Mouse (Mus musculus) hindbrain, embryonic 12.5 days (tissue): ENCODE measurements around the gene Slc35e2. TPM values are rescaled to one million over a fixed set of nuclear protein-coding genes. Genes with fewer than 3 reads are reported as not detected.
"Not testable (repeated sequence)": the region's sequence is repeated elsewhere in the genome, so short reads cannot be mapped to it uniquely, and the experiment has no call there.

Source experiments
- ATAC-seq: fragments of 200-750 bp; cut with Nextera tagmentation; 2 replicates; pipeline ENCODE4 v1.8.0; 2017; ENCODE audit warnings: moderate TSS enrichment; ENCODE audit not compliant: low FRiP score
- H3K27ac ChIP-seq: fragments of 300-500 bp; sonication (generic); 2 replicates; pipeline ENCODE4 v1.5.1; 2016; ENCODE audit warnings: mild to moderate bottlenecking
- H3K27me3 ChIP-seq: fragments of 300-500 bp; sonication (generic); 2 replicates; pipeline ENCODE4 v1.6.1; 2016; ENCODE audit warnings: mild to moderate bottlenecking
- H3K36me3 ChIP-seq: fragments of 300-500 bp; sonication (generic); 2 replicates; pipeline ENCODE4 v1.6.1; 2016; ENCODE audit warnings: mild to moderate bottlenecking
- H3K4me1 ChIP-seq: fragments of 300-500 bp; sonication (generic); 2 replicates; pipeline ENCODE4 v1.6.1; 2016
- H3K4me2 ChIP-seq: fragments of 300-500 bp; sonication (generic); replicated peaks from 2 replicates; pipeline ENCODE4 v1.6.1; 2016; ENCODE audit warnings: mild to moderate bottlenecking
- H3K4me3 ChIP-seq: fragments of 300-500 bp; sonication (generic); 2 replicates; pipeline ENCODE4 v1.5.1; 2016; ENCODE audit warnings: mild to moderate bottlenecking
- H3K9ac ChIP-seq: fragments of 300-500 bp; sonication (generic); 2 replicates; pipeline ENCODE4 v1.6.1; 2016; ENCODE audit warnings: mild to moderate bottlenecking, moderate library complexity
- H3K9me3 ChIP-seq: fragments of 300-500 bp; sonication (generic); replicated peaks from 2 replicates; pipeline ENCODE4 v1.6.1; 2016; ENCODE audit warnings: mild to moderate bottlenecking
- WGBS: fragments of 180-500 bp; shearing (Covaris S2); methylation state at CpG from one replicate; pipeline ENCODE4 v1.1.7; 2016; 5-methylcytosine and 5-hydroxymethylcytosine counted together
- polyA plus RNA-seq: library from polyadenylated mRNA; unstranded; fragments of >200 nt; fragmentation: Nextera tagmentation; extraction: Ambion mirVana; gene quantifications from 2 replicates; pipeline ENCODE4 v1.2.1, GENCODE M21; 2016

Slc35e2 gene
- polyA plus RNA-seq, 1 experiment from 2014 or later = 16.4 TPM

- ATAC-seq = peak; percentile 99
- peaks cover 11% of the 10 kb centered on the region for H3K4me1 ChIP-seq
- H3K27ac ChIP-seq = peak within 1 kb of the TSS; percentile 83
- H3K9me3 ChIP-seq = no peaks in the 10 kb centered on the region
- H3K9ac ChIP-seq = peak within 1 kb of the TSS; percentile 69
- under 1% methylated on average over 73 of the region's 73 CpGs for WGBS
- H3K4me3 ChIP-seq = peak within 1 kb of the TSS; percentile 76
- H3K4me2 ChIP-seq = peak within 1 kb of the TSS; percentile 91
- H3K27me3 ChIP-seq = no peaks in the 10 kb centered on the region
- H3K36me3 ChIP-seq = peaks cover 6% of the 10 kb centered on the region; the same call in 1 of the 2 replicates
These were observed 67.7 kb downstream of the Slc35e2 start, which contains the start of gene Mib2 for GRCm38 (mm10) chr4:155668689-155669597. TSS of gene Mib2 (minus strand) at chr4:155669198.

- no peaks in the 10 kb centered on the region for H3K9me3 ChIP-seq
- peak overlapping the region; percentile 76 for H3K4me3 ChIP-seq
- no peak overlapping the region for H3K9ac ChIP-seq
- under 1% methylated on average over 8 of the region's 8 CpGs for WGBS
- H3K27ac ChIP-seq = no peak overlapping the region
- ATAC-seq = peak; percentile 13
- no peaks in the 10 kb centered on the region for H3K27me3 ChIP-seq
- H3K4me2 ChIP-seq = peak overlapping the region; percentile 91
- peaks cover 11% of the 10 kb centered on the region for H3K4me1 ChIP-seq
- H3K36me3 ChIP-seq = peaks cover 6% of the 10 kb centered on the region; the same call in 1 of the 2 replicates
These were observed 68.4 kb downstream of the Slc35e2 start for GRCm38 (mm10) chr4:155669598-155670075.

- H3K36me3 ChIP-seq, H3K9me3 ChIP-seq, H3K4me3 ChIP-seq, ATAC-seq, H3K9ac ChIP-seq, H3K27me3 ChIP-seq, H3K27ac ChIP-seq, H3K4me2 ChIP-seq: not testable (repeated sequence)
- H3K4me1 ChIP-seq = peaks cover 11% of the 10 kb centered on the region
- 56% methylated on average over 4 of the region's 4 CpGs for WGBS
These were observed 69.0 kb downstream of the Slc35e2 start for GRCm38 (mm10) chr4:155670236-155670635.

GRCm38 (mm10) chr4:155672082-155672481 lies 70.9 kb downstream of the Slc35e2 start:
- peaks cover 11% of the 10 kb centered on the region for H3K4me1 ChIP-seq
- 65% methylated on average over 2 of the region's 2 CpGs for WGBS

More at GRCm38 (mm10) chr4:155672082-155672481, 70.9 kb downstream of the Slc35e2 start:
- no peak overlapping the region for H3K27ac ChIP-seq
- no peaks in the 10 kb centered on the region for H3K36me3 ChIP-seq
- no peak overlapping the region for H3K4me2 ChIP-seq
- no peak overlapping the region for H3K9ac ChIP-seq
- H3K9me3 ChIP-seq = no peaks in the 10 kb centered on the region
- no peak overlapping the region for H3K4me3 ChIP-seq
- no peaks in the 10 kb centered on the region for H3K27me3 ChIP-seq
- no peak for ATAC-seq

Other genes starting within 250 kb of the Slc35e2 start
- 33.7 and 33.9 TPM in 2 replicates for gene Prkcz, start 240.1 kb upstream of the Slc35e2 start, polyA plus RNA-seq
- not detected in 2 replicates for gene Gabrd, start 203.3 kb upstream of the Slc35e2 start, polyA plus RNA-seq
- 5.6 and 6.3 TPM in 2 replicates for gene Cfap74, start 192.2 kb upstream of the Slc35e2 start, polyA plus RNA-seq
- gene Tmem52, start 132.3 kb upstream of the Slc35e2 start, polyA plus RNA-seq = not detected in 2 replicates
- 757 and 772 TPM in 2 replicates for gene Gnb1, start 110.1 kb upstream of the Slc35e2 start, polyA plus RNA-seq
- 89.0 and 92.4 TPM in 2 replicates for gene Nadk, start 39.0 kb upstream of the Slc35e2 start, polyA plus RNA-seq
- 85.3 and 86.8 TPM in 2 replicates for gene Cdk11b, start 23.4 kb downstream of the Slc35e2 start, polyA plus RNA-seq
- not detected in 2 replicates for gene Gm10563, start 44.0 kb downstream of the Slc35e2 start, polyA plus RNA-seq
- gene Mmp23, start 52.0 kb downstream of the Slc35e2 start, polyA plus RNA-seq = 3.9 and 5.9 TPM in 2 replicates
- 32.5 and 39.1 TPM in 2 replicates for gene Mib2, start 67.8 kb downstream of the Slc35e2 start, polyA plus RNA-seq
- 10.4 and 10.9 TPM in 2 replicates for gene Fndc10, start 92.9 kb downstream of the Slc35e2 start, polyA plus RNA-seq
- gene Ssu72, start 103.4 kb downstream of the Slc35e2 start, polyA plus RNA-seq = 140 and 144 TPM in 2 replicates
- 5.3 and 5.5 TPM in 2 replicates for gene Tmem240, start 133.4 kb downstream of the Slc35e2 start, polyA plus RNA-seq
- gene Atad3a, start 159.7 kb downstream of the Slc35e2 start, polyA plus RNA-seq = 81.8 and 84.7 TPM in 2 replicates
- gene Vwa1, start 173.3 kb downstream of the Slc35e2 start, polyA plus RNA-seq = 12.2 and 12.9 TPM in 2 replicates
- gene Tmem88b, start 184.5 kb downstream of the Slc35e2 start, polyA plus RNA-seq = 0.58 and 0.86 TPM in 2 replicates
- gene Ankrd65, start 189.0 kb downstream of the Slc35e2 start, polyA plus RNA-seq = not detected in 2 replicates
- gene Mrpl20, start 201.5 kb downstream of the Slc35e2 start, polyA plus RNA-seq = 189 and 204 TPM in 2 replicates
- gene Ccnl2, start 211.1 kb downstream of the Slc35e2 start, polyA plus RNA-seq = 207 and 217 TPM in 2 replicates
- gene Aurkaip1, start 229.9 kb downstream of the Slc35e2 start, polyA plus RNA-seq = 127 and 133 TPM in 2 replicates
- gene Mxra8, start 238.3 kb downstream of the Slc35e2 start, polyA plus RNA-seq = 40.6 and 40.7 TPM in 2 replicates
- 18.6 and 20.0 TPM in 2 replicates for gene Dvl1, start 246.0 kb downstream of the Slc35e2 start, polyA plus RNA-seq